18 mouse cellular contexts compared by ENCODE assay signal in genomic region chr19:48308341-48308740, GRCm38 (mm10).
DNase-seq lines count a peak whose midpoint lies in the region; ATAC-seq lines count a peak whose summit lies in the region.
"Had no signal": no experiment of that assay in that cellular context is flagged by ENCODE, and none has a peak within 500 bp of the region (broad histone marks: within the 10 kb centered on the region; RNA-seq: fewer than 3 reads in every experiment).

No protein-coding gene starts in this region.

- no peak for DNase-seq in frontal cortex, postnatal 14 days (ENCODE audit: low spot score in 2 of 2)
- DNase-seq in ES-CJ7 (ENCODE audit: low read depth, low spot score): peak; percentile 26
- peak; percentile 63 for DNase-seq in R1 (ENCODE audit: low read depth, low spot score)
- no peak for DNase-seq in liver
- no peak for DNase-seq in lung, postnatal 10 days
- DNase-seq: adrenal gland, adult 8-10 months; adrenal gland, postnatal 14 days; adrenal gland, postnatal 36 days; cerebellum, adult 11-12 months; cerebellum, adult 2 months; cerebellum, adult 9-10 months; cerebellum, postnatal 10 days; cerebellum, postnatal 25 days; forebrain, postnatal 0 days had no signal

- peak; percentile 76 for ATAC-seq in frontal cortex, adult (ENCODE audit: low TSS enrichment)
- ATAC-seq: activated CD4-positive, CD25-positive, alpha-beta regulatory T cell, adult 4 months; forebrain, embryonic 14.5 days; forebrain, postnatal 0 days; Patski had no signal

Comparison
In these comparisons a context has a peak if more than half of its experiments do, and no peak if none do; other contexts are left out.
1. DNase-seq: peak in ES-CJ7 (single experiment) and R1 (single experiment); none in frontal cortex, postnatal 14 days (0 of 2), liver (single experiment) and lung, postnatal 10 days (single experiment).